Comparison of ENCODE assay signal across 1 mouse cellular context in genomic region chr19:33924099-33924498, GRCm38 (mm10).
TF ChIP-seq lines count a peak whose summit lies in the region.

No protein-coding gene starts in this region.

TF ChIP-seq in MEL, 35 proteins besides CTCF, POLR2A, EP300 and RAD21 (continued from another document):
- no peak for TF ChIP-seq MAFK (IDR thresholded peaks at IDR 0.05; ENCODE audit: borderline replicate concordance, low read depth, low read length)
- TF ChIP-seq CHD1 (IDR thresholded peaks at IDR 0.05; ENCODE audit: low read depth, low read length) = no peak
- no peak for TF ChIP-seq HCFC1 (IDR thresholded peaks at IDR 0.05; ENCODE audit: low read depth, low read length)
